Mouse (Mus musculus) cerebellum, adult 2 months (tissue): Measurements from ENCODE around the gene Negr1.

ENCODE experiments used
- CTCF ChIP-seq: fragments of 200-500 bp; IDR thresholded peaks from 2 replicates; pipeline ENCODE4 v1.5.1; 2011; ENCODE audit warnings: low read depth, mild to moderate bottlenecking, control low read depth, low read length, moderate library complexity, borderline replicate concordance; ENCODE audit not compliant: insufficient read depth
- POLR2A ChIP-seq: fragments of 200-500 bp; IDR thresholded peaks from 2 replicates; pipeline ENCODE4 v1.6.1; 2011; ENCODE audit warnings: low read length, control low read depth, borderline replicate concordance; ENCODE audit not compliant: insufficient read depth

DNA sequence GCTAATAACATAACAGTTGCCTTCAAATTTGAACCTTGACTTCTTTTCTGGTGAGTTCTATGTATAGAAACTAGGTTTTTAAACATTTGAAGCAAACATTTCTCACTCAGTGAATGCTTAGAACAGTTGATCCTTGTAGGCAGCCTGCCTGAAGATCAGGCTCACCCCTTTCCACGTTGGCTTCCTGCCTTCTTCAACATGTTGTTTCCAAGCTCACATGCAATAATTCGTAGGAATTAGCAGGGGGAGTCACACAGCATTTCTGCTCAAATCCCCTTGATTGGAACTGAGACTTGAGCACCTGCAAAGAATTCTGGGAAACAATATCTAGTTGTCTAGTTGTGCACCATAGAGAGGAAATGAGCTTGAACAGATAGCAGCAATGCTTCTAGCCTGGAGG, 430.6 kb downstream of the Negr1 start:
- TF ChIP-seq CTCF (no peak), POLR2A (no peak)
